Mouse (Mus musculus) lung, adult 2 months (tissue): Measurements from ENCODE around the gene Rcn2.

Experiments used
- CTCF ChIP-seq: fragments of 200-500 bp; IDR thresholded peaks from 2 replicates; pipeline ENCODE4 v1.5.1; 2011; ENCODE audit warnings: mild to moderate bottlenecking, low read length, control low read depth; ENCODE audit not compliant: insufficient read depth
- POLR2A ChIP-seq: fragments of 200-500 bp; IDR thresholded peaks from 2 replicates; pipeline ENCODE4 v1.6.1; 2011; ENCODE audit warnings: low read depth, mild to moderate bottlenecking, control low read depth, low read length, borderline replicate concordance; ENCODE audit errors: extremely low read depth

DNA sequence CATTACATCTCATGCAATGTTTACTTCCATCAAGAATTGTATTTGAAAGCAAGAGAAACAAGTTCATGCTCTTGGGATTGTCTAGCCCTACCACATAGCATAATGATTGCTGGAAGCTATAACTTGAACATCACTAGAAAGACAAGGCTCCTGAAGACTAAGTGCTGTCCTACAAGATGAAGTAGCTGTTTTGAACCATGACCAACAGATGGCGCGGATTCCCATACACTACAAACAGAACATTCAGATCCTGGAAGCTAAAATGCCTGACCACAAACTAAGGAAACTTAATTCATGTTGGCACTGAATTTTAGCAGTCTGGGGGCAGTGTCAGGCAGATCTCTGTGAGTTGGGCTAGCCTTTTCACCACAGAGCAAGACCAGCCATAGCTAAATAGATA, 16.9 kb upstream of the Rcn2 start:
- no peak for TF ChIP-seq CTCF
- TF ChIP-seq POLR2A, result no peak
